Mouse (Mus musculus): ENCODE data around the gene Rictor. TPM values are rescaled to one million over a fixed set of nuclear protein-coding genes. Genes with fewer than 3 reads are reported as not detected.
"Not testable (repeated sequence)": the region's sequence is repeated elsewhere in the genome, so short reads cannot be mapped to it uniquely, and the experiment has no call there.

The Rictor gene
- polyA plus RNA-seq, 1 experiment, result 17.1 TPM

- TF ChIP-seq CTCF (IDR thresholded peaks at IDR 0.05; ENCODE audit: extremely low read depth, insufficient read depth, low read length) (no peak), POLR2A (IDR thresholded peaks at IDR 0.05; ENCODE audit: extremely low read depth, insufficient read depth, low read length) (no peak)
- H3K4me3 ChIP-seq (ENCODE audit: insufficient read depth, low read length), result no peak overlapping the region
- H3K27ac ChIP-seq (ENCODE audit: insufficient read depth, low read length), result no peak overlapping the region
These were observed 64.1 kb downstream of the Rictor start for GRCm38 (mm10) chr15:6772265-6772664.

GRCm38 (mm10) chr15:6786212-6786611 is 78.0 kb downstream of the Rictor start:
- no peak for TF ChIP-seq CTCF (IDR thresholded peaks at IDR 0.05; ENCODE audit: extremely low read depth, insufficient read depth, low read length)
- no peak for TF ChIP-seq POLR2A (IDR thresholded peaks at IDR 0.05; ENCODE audit: extremely low read depth, insufficient read depth, low read length)
- Histone ChIP-seq H3K27ac (ENCODE audit: insufficient read depth, low read length) (no peak overlapping the region), H3K4me3 (ENCODE audit: insufficient read depth, low read length) (no peak overlapping the region), H3K4me1 (ENCODE audit: control insufficient read depth, insufficient read depth, low read length) (no peaks in the 10 kb centered on the region)

More at GRCm38 (mm10) chr15:6772265-6772664, 64.1 kb downstream of the Rictor start:
- no peaks in the 10 kb centered on the region for H3K4me1 ChIP-seq (ENCODE audit: control insufficient read depth, insufficient read depth, low read length)

GRCm38 (mm10) chr15:6787236-6787635 is 79.1 kb downstream of the Rictor start:
- no peak overlapping the region for H3K27ac ChIP-seq (ENCODE audit: insufficient read depth, low read length)
- no peaks in the 10 kb centered on the region for H3K4me1 ChIP-seq (ENCODE audit: control insufficient read depth, insufficient read depth, low read length)
- no peak overlapping the region for H3K4me3 ChIP-seq (ENCODE audit: insufficient read depth, low read length)
- TF ChIP-seq CTCF (IDR thresholded peaks at IDR 0.05; ENCODE audit: extremely low read depth, insufficient read depth, low read length), result no peak
- TF ChIP-seq POLR2A (IDR thresholded peaks at IDR 0.05; ENCODE audit: extremely low read depth, insufficient read depth, low read length), result no peak

- Histone ChIP-seq H3K27ac (ENCODE audit: insufficient read depth, low read length) (no peak overlapping the region), H3K4me3 (ENCODE audit: insufficient read depth, low read length) (no peak overlapping the region), H3K4me1 (ENCODE audit: control insufficient read depth, insufficient read depth, low read length) (no peaks in the 10 kb centered on the region)
- TF ChIP-seq CTCF (IDR thresholded peaks at IDR 0.05; ENCODE audit: extremely low read depth, insufficient read depth, low read length) (no peak), POLR2A (IDR thresholded peaks at IDR 0.05; ENCODE audit: extremely low read depth, insufficient read depth, low read length) (no peak)
These were observed 81.8 kb downstream of the Rictor start for GRCm38 (mm10) chr15:6790011-6790410.

- TF ChIP-seq CTCF (IDR thresholded peaks at IDR 0.05; ENCODE audit: extremely low read depth, insufficient read depth, low read length) (no peak), POLR2A (IDR thresholded peaks at IDR 0.05; ENCODE audit: extremely low read depth, insufficient read depth, low read length) (no peak)
- Histone ChIP-seq H3K4me3 (ENCODE audit: insufficient read depth, low read length) (no peak overlapping the region), H3K4me1 (ENCODE audit: control insufficient read depth, insufficient read depth, low read length) (peaks cover 2% of the 10 kb centered on the region; the same call in 1 of the 2 replicates), H3K27ac (ENCODE audit: insufficient read depth, low read length) (no peak overlapping the region)
These were observed 83.5 kb downstream of the Rictor start for GRCm38 (mm10) chr15:6791648-6792047.

- TF ChIP-seq CTCF (IDR thresholded peaks at IDR 0.05; ENCODE audit: extremely low read depth, insufficient read depth, low read length), result no peak
- no peak for TF ChIP-seq POLR2A (IDR thresholded peaks at IDR 0.05; ENCODE audit: extremely low read depth, insufficient read depth, low read length)
- H3K4me3 ChIP-seq (ENCODE audit: insufficient read depth, low read length), result no peak overlapping the region
- H3K4me1 ChIP-seq (ENCODE audit: control insufficient read depth, insufficient read depth, low read length), result peaks cover 2% of the 10 kb centered on the region; the same call in 1 of the 2 replicates
- H3K27ac ChIP-seq (ENCODE audit: insufficient read depth, low read length), result no peak overlapping the region
These were observed 84.7 kb downstream of the Rictor start for GRCm38 (mm10) chr15:6792846-6793245.

GRCm38 (mm10) chr15:6801212-6801611 is 93.0 kb downstream of the Rictor start:
- not testable (repeated sequence) for H3K27ac ChIP-seq (ENCODE audit: insufficient read depth, low read length); H3K4me3 ChIP-seq (ENCODE audit: insufficient read depth, low read length); H3K4me1 ChIP-seq (ENCODE audit: control insufficient read depth, insufficient read depth, low read length)

- H3K4me3 ChIP-seq (ENCODE audit: insufficient read depth, low read length), result no peak overlapping the region
- no peak overlapping the region for H3K27ac ChIP-seq (ENCODE audit: insufficient read depth, low read length)
- no peak for TF ChIP-seq POLR2A (IDR thresholded peaks at IDR 0.05; ENCODE audit: extremely low read depth, insufficient read depth, low read length)
- TF ChIP-seq CTCF (IDR thresholded peaks at IDR 0.05; ENCODE audit: extremely low read depth, insufficient read depth, low read length), result no peak
- H3K4me1 ChIP-seq (ENCODE audit: control insufficient read depth, insufficient read depth, low read length), result no peaks in the 10 kb centered on the region
These were observed 107.6 kb downstream of the Rictor start for GRCm38 (mm10) chr15:6815807-6816206.

- Histone ChIP-seq H3K4me3 (ENCODE audit: insufficient read depth, low read length) (no peak overlapping the region), H3K27ac (ENCODE audit: insufficient read depth, low read length) (no peak overlapping the region), H3K4me1 (ENCODE audit: control insufficient read depth, insufficient read depth, low read length) (no peaks in the 10 kb centered on the region)
- TF ChIP-seq POLR2A (IDR thresholded peaks at IDR 0.05; ENCODE audit: extremely low read depth, insufficient read depth, low read length), result no peak
- TF ChIP-seq CTCF (IDR thresholded peaks at IDR 0.05; ENCODE audit: extremely low read depth, insufficient read depth, low read length), result peak; percentile 42
These were observed 132.0 kb downstream of the Rictor start for GRCm38 (mm10) chr15:6840199-6840598.

GRCm38 (mm10) chr15:6849851-6850250 is 141.7 kb downstream of the Rictor start:
- Histone ChIP-seq H3K4me3 (ENCODE audit: insufficient read depth, low read length) (no peak overlapping the region), H3K4me1 (ENCODE audit: control insufficient read depth, insufficient read depth, low read length) (no peaks in the 10 kb centered on the region), H3K27ac (ENCODE audit: insufficient read depth, low read length) (no peak overlapping the region)
- TF ChIP-seq CTCF (IDR thresholded peaks at IDR 0.05; ENCODE audit: extremely low read depth, insufficient read depth, low read length), result no peak
- no peak for TF ChIP-seq POLR2A (IDR thresholded peaks at IDR 0.05; ENCODE audit: extremely low read depth, insufficient read depth, low read length)

Other genes with a start within 250 kb of the Rictor start
- 3.7 and 4.7 TPM in 2 replicates for gene Fyb, start 185.5 kb upstream of the Rictor start, polyA plus RNA-seq (2012; rRNA removed)
- gene Osmr, start 166.6 kb downstream of the Rictor start, polyA plus RNA-seq (2012; rRNA removed), result 2.4 TPM in 2 replicates